Mouse (Mus musculus): ENCODE results near the gene Fam214b. TPM values are rescaled to one million over a fixed set of nuclear protein-coding genes. Genes with fewer than 3 reads are reported as not detected.

Fam214b gene
- polyA plus RNA-seq, 1 experiment from 2014 or later = 6.7 TPM

GRCm38 (mm10) chr4:43058753-43059654, 13.0 kb upstream of the Fam214b start, which contains the start of gene Unc13b:
Unc13b (plus strand) TSS chr4:43058953.
- Histone ChIP-seq H3K9me3 (ENCODE audit: control insufficient read depth, low read length) (no peaks in the 10 kb centered on the region), H3K27me3 (replicated peaks; ENCODE audit: control insufficient read depth, insufficient read depth, low read length) (peaks cover 5% of the 10 kb centered on the region; the same call in 1 of the 2 replicates), H3K36me3 (ENCODE audit: control insufficient read depth, insufficient read depth, low read length) (no peaks in the 10 kb centered on the region), H3K4me3 (ENCODE audit: low read length) (peak within 1 kb of the TSS; percentile 72), H3K4me1 (ENCODE audit: control insufficient read depth, insufficient read depth, low read length) (peaks cover 3% of the 10 kb centered on the region; the same call in 1 of the 2 replicates), H3K27ac (ENCODE audit: low read length) (peak within 1 kb of the TSS; percentile 77), H3K4me2 (ENCODE audit: low read depth, low read length) (peak within 1 kb of the TSS; percentile 81), H3K9ac (ENCODE audit: low read depth, low read length) (peak within 1 kb of the TSS; percentile 76)
- ATAC-seq = peak; percentile 99
- under 1% methylated on average over 70 of the region's 90 CpGs for WGBS

- Histone ChIP-seq H3K4me3 (ENCODE audit: low read length) (peak overlapping the region; percentile 72), H3K4me1 (ENCODE audit: control insufficient read depth, insufficient read depth, low read length) (peaks cover 3% of the 10 kb centered on the region; the same call in 1 of the 2 replicates), H3K9me3 (ENCODE audit: control insufficient read depth, low read length) (no peaks in the 10 kb centered on the region), H3K4me2 (ENCODE audit: low read depth, low read length) (peak overlapping the region; percentile 81), H3K27ac (ENCODE audit: low read length) (no peak overlapping the region), H3K9ac (ENCODE audit: low read depth, low read length) (peak overlapping the region; percentile 76; the same call in 1 of the 2 replicates), H3K27me3 (replicated peaks; ENCODE audit: control insufficient read depth, insufficient read depth, low read length) (peaks cover 5% of the 10 kb centered on the region; the same call in 1 of the 2 replicates), H3K36me3 (ENCODE audit: control insufficient read depth, insufficient read depth, low read length) (no peaks in the 10 kb centered on the region)
- WGBS = 20% methylated on average over 8 of the region's 8 CpGs
- peak; percentile 32 for ATAC-seq
Observed at GRCm38 (mm10) chr4:43058392-43058752, 12.4 kb upstream of the Fam214b start.

DNA sequence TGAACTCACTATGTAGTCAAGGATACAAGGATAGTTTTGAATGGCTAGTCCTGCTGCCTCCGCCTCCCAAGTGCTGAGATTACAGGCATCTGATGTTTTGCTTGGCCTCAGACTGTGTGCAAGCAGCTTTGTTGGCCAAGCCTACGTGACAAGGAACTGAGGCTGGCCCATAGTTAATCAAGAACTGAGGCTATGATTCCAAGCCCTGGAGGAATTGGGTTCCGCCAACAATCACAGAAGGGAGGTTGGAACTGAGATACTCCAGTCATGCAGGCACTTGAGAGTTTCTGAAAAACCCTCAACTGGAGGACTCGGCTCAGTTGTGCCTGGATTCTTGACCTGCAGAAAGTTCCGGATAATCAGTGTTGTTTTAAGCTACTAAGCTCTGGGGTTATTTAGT, 11.6 kb upstream of the Fam214b start:
- ATAC-seq = no peak
- WGBS = 93% methylated on average over 5 of the region's 5 CpGs

DNA sequence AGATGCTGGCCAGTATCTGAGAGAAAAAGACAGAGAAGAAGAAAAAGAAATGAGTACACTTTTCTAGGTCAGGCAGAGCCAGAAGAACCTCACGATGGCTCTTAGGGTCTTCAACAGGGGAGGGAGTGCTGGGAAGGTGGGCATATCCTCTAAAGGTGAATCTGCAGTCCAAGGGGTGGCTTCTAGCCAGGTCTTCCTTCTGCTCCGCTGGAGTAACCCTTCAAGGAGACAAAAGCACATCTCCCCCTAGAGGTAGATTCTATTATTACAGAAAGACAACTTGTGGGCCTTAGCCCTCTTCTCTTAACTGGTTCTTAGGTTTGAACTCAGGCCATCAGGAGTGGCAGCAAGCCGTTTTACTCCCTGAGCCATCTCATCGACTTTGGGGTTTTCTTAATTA, 6.6 kb upstream of the Fam214b start:
- ATAC-seq = no peak
- Histone ChIP-seq H3K4me3 (ENCODE audit: low read length) (no peak overlapping the region), H3K9ac (ENCODE audit: low read depth, low read length) (no peak overlapping the region; the same call in 1 of the 2 replicates), H3K36me3 (ENCODE audit: control insufficient read depth, insufficient read depth, low read length) (no peaks in the 10 kb centered on the region), H3K27me3 (replicated peaks; ENCODE audit: control insufficient read depth, insufficient read depth, low read length) (no peaks in the 10 kb centered on the region), H3K9me3 (ENCODE audit: control insufficient read depth, low read length) (no peaks in the 10 kb centered on the region), H3K4me2 (ENCODE audit: low read depth, low read length) (no peak overlapping the region), H3K27ac (ENCODE audit: low read length) (no peak overlapping the region), H3K4me1 (ENCODE audit: control insufficient read depth, insufficient read depth, low read length) (no peaks in the 10 kb centered on the region; the same call in 1 of the 2 replicates)
- WGBS = 20% methylated on average over 4 of the region's 4 CpGs

More for the DNA sequence above, 11.6 kb upstream of the Fam214b start:
- no peaks in the 10 kb centered on the region for H3K36me3 ChIP-seq (ENCODE audit: control insufficient read depth, insufficient read depth, low read length)
- no peak overlapping the region for H3K4me2 ChIP-seq (ENCODE audit: low read depth, low read length)
- H3K4me1 ChIP-seq (ENCODE audit: control insufficient read depth, insufficient read depth, low read length) = peaks cover 3% of the 10 kb centered on the region; the same call in 1 of the 2 replicates
- peaks cover 5% of the 10 kb centered on the region; the same call in 1 of the 2 replicates for H3K27me3 ChIP-seq (replicated peaks; ENCODE audit: control insufficient read depth, insufficient read depth, low read length)
- no peaks in the 10 kb centered on the region for H3K9me3 ChIP-seq (ENCODE audit: control insufficient read depth, low read length)
- no peak overlapping the region for H3K4me3 ChIP-seq (ENCODE audit: low read length)
- no peak overlapping the region for H3K9ac ChIP-seq (ENCODE audit: low read depth, low read length)
- no peak overlapping the region for H3K27ac ChIP-seq (ENCODE audit: low read length)

DNA sequence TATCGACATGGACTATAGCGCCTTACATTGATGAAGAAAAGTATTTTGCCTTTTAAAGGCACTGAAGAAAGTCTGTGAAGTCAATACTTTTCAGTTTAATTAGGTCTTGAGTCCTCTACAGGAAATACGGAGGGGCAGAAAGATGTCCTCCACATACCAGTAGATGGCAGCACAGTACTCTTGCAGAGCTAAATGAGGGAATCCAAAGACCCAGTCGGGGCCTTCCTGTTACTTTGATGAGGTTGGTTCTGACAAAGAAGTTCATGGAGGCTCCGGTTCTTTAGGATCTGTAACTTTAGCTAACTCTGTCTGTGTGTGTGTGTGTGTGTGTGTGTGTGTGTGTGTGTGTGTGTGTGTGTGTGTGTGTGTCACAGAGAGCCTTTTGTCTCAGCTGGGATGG, 1.2 kb upstream of the Fam214b start:
- Histone ChIP-seq H3K9me3 (ENCODE audit: control insufficient read depth, low read length) (no peaks in the 10 kb centered on the region), H3K27ac (ENCODE audit: low read length) (no peak overlapping the region), H3K27me3 (replicated peaks; ENCODE audit: control insufficient read depth, insufficient read depth, low read length) (no peaks in the 10 kb centered on the region), H3K36me3 (ENCODE audit: control insufficient read depth, insufficient read depth, low read length) (no peaks in the 10 kb centered on the region), H3K4me1 (ENCODE audit: control insufficient read depth, insufficient read depth, low read length) (peaks cover 23% of the 10 kb centered on the region), H3K4me2 (ENCODE audit: low read depth, low read length) (no peak overlapping the region), H3K9ac (ENCODE audit: low read depth, low read length) (no peak overlapping the region), H3K4me3 (ENCODE audit: low read length) (no peak overlapping the region)
- ATAC-seq = no peak
- WGBS = 5% methylated on average over 5 of the region's 5 CpGs

GRCm38 (mm10) chr4:43046607-43047006, 587 bp upstream of the Fam214b start:
- H3K27me3 ChIP-seq (replicated peaks; ENCODE audit: control insufficient read depth, insufficient read depth, low read length) = no peaks in the 10 kb centered on the region
- no peak overlapping the region for H3K27ac ChIP-seq (ENCODE audit: low read length)
- ATAC-seq = no peak
- peaks cover 23% of the 10 kb centered on the region for H3K4me1 ChIP-seq (ENCODE audit: control insufficient read depth, insufficient read depth, low read length)
- peak overlapping the region; percentile 93; the same call in 1 of the 2 replicates for H3K4me2 ChIP-seq (ENCODE audit: low read depth, low read length)
- WGBS = 62% methylated on average over 5 of the region's 5 CpGs
- no peaks in the 10 kb centered on the region for H3K9me3 ChIP-seq (ENCODE audit: control insufficient read depth, low read length)
- H3K4me3 ChIP-seq (ENCODE audit: low read length) = no peak overlapping the region
- H3K9ac ChIP-seq (ENCODE audit: low read depth, low read length) = no peak overlapping the region
- no peaks in the 10 kb centered on the region for H3K36me3 ChIP-seq (ENCODE audit: control insufficient read depth, insufficient read depth, low read length)

- Histone ChIP-seq H3K36me3 (ENCODE audit: control insufficient read depth, insufficient read depth, low read length) (no peaks in the 10 kb centered on the region), H3K4me1 (ENCODE audit: control insufficient read depth, insufficient read depth, low read length) (peaks cover 27% of the 10 kb centered on the region), H3K9ac (ENCODE audit: low read depth, low read length) (peak overlapping the region; percentile 67), H3K4me2 (ENCODE audit: low read depth, low read length) (peak overlapping the region; percentile 93), H3K9me3 (ENCODE audit: control insufficient read depth, low read length) (no peaks in the 10 kb centered on the region), H3K27me3 (replicated peaks; ENCODE audit: control insufficient read depth, insufficient read depth, low read length) (no peaks in the 10 kb centered on the region), H3K4me3 (ENCODE audit: low read length) (peak overlapping the region; percentile 66), H3K27ac (ENCODE audit: low read length) (peak overlapping the region; percentile 27)
- ATAC-seq = peak; percentile 15
- 6% methylated on average over 13 of the region's 13 CpGs for WGBS
Observed at GRCm38 (mm10) chr4:43045285-43045658, 748 bp downstream of the Fam214b start.

GRCm38 (mm10) chr4:43044673-43045072, 1.3 kb downstream of the Fam214b start:
- 23% methylated on average over 4 of the region's 4 CpGs for WGBS
- H3K4me2 ChIP-seq (ENCODE audit: low read depth, low read length) = peak overlapping the region; percentile 93
- ATAC-seq = no peak
- H3K27me3 ChIP-seq (replicated peaks; ENCODE audit: control insufficient read depth, insufficient read depth, low read length) = no peaks in the 10 kb centered on the region
- H3K9ac ChIP-seq (ENCODE audit: low read depth, low read length) = no peak overlapping the region
- H3K9me3 ChIP-seq (ENCODE audit: control insufficient read depth, low read length) = no peaks in the 10 kb centered on the region
- H3K4me3 ChIP-seq (ENCODE audit: low read length) = peak overlapping the region; percentile 66
- H3K36me3 ChIP-seq (ENCODE audit: control insufficient read depth, insufficient read depth, low read length) = no peaks in the 10 kb centered on the region
- H3K4me1 ChIP-seq (ENCODE audit: control insufficient read depth, insufficient read depth, low read length) = peaks cover 27% of the 10 kb centered on the region
- H3K27ac ChIP-seq (ENCODE audit: low read length) = peak overlapping the region; percentile 38

DNA sequence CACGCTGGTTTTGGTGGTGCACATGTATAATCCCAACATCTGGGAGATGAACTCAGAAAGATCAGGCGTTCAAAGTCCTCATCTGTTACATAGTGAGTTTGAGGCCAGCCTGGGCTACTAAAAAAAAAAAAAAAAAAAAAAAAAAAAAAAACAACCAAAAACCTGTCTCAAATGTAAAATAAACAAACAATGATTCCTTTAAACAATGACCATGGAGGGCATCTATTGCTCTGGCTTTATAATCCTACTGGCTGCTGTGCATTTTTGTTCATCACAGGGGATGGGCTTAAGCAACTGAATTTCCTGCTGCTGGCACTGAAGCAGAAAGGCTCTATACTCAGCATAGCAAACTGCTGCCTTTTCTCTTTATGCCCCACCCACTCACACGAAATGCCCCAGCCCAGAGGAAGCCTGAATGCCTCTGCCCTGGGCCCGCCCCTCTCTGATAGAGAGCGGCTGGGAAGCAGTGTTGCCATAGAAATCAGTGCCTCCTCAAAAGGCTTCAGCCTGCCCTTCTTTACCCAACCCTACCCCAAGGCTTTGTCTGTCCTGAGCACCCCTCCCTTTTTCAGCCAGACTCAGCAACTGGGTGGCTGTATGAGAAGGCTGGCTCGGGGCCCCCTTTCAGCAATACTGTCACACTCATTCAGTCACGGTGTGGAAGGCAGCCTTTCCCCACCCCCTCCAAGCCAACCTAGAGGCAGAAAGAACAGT, 2.2 kb downstream of the Fam214b start:
- H3K4me1 ChIP-seq (ENCODE audit: control insufficient read depth, insufficient read depth, low read length) = peaks cover 36% of the 10 kb centered on the region
- no peaks in the 10 kb centered on the region for H3K27me3 ChIP-seq (replicated peaks; ENCODE audit: control insufficient read depth, insufficient read depth, low read length)
- 20% methylated on average over 7 of the region's 7 CpGs for WGBS
- H3K9me3 ChIP-seq (ENCODE audit: control insufficient read depth, low read length) = no peaks in the 10 kb centered on the region
- no peaks in the 10 kb centered on the region for H3K36me3 ChIP-seq (ENCODE audit: control insufficient read depth, insufficient read depth, low read length)
- peak overlapping the region; percentile 38 for H3K27ac ChIP-seq (ENCODE audit: low read length)
- no peak overlapping the region for H3K4me3 ChIP-seq (ENCODE audit: low read length)
- H3K4me2 ChIP-seq (ENCODE audit: low read depth, low read length) = peak overlapping the region; percentile 93
- no peak overlapping the region for H3K9ac ChIP-seq (ENCODE audit: low read depth, low read length)
- ATAC-seq = 0 out of 2 replicates have a peak, but pooled peaks have one; percentile 12
